Mouse (Mus musculus): ENCODE measurements around the gene Senp1.

DNA sequence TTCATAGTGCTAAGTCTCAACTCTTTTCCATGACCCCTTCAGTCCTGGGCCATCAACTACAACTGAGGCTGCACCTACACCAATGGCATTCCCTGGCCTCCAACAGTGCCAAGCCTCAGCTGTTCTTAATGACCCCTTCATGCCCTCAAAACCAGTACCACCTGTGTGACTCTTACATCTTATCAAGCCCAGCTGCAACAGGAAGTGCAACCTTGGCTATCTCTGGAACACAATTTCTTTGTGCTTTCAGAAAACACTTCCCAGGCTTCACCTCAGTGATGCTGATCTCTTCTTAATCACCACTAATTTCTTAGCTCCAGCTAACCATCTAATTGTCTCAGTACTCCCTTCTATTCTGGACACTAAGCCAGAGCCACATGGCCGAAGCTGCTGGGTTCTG is 4.7 kb downstream of the Senp1 start:
- TF ChIP-seq CTCF (IDR thresholded peaks at IDR 0.05; ENCODE audit: insufficient read depth, low read depth, low read length) = no peak
- no peak for TF ChIP-seq POLR2A (IDR thresholded peaks at IDR 0.05; ENCODE audit: insufficient read depth, low read depth, low read length)
